In the genomic region with DNA sequence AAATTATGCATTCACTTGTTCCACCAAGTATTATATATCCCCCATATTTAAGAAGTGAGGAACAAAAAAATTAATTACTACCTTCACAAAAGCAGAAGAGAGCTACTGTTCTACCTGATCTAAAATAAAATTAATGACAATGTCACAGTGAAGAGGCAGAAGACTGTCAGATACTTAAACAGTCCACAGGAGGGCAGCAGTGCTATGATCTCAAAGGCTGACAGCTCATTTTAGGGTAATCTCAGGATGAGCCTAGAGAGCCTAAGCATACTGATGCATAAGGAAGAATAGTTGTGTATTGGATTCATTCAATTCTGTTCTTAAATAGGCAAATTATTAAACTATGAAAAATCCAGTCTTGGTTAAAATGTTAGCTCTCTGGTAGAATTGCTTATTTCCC, we compare ENCODE assay signal across 7 mouse cellular contexts. TPM values are rescaled to one million over a fixed set of nuclear protein-coding genes. Genes with fewer than 3 reads are reported as not detected.
DNase-seq lines count a peak whose midpoint lies in the region; ATAC-seq and TF ChIP-seq lines count a peak whose summit lies in the region.

No protein-coding gene starts in this region.

- no peaks in the 10 kb centered on the region for H3K4me1 ChIP-seq in hindbrain, embryonic 12.5 days
- no peaks in the 10 kb centered on the region for H3K4me1 ChIP-seq in liver, postnatal 0 days (ENCODE audit: insufficient read depth)

- intact Hi-C loops in left cerebral cortex, adult 2 months (cut with DNase I): no loop called here
- intact Hi-C loops in left cerebral cortex, postnatal 36 days (cut with DNase I): no loop called here

- H3K4me2 ChIP-seq in hindbrain, embryonic 12.5 days (replicated peaks): no peak overlapping the region
- H3K4me2 ChIP-seq in liver, postnatal 0 days (ENCODE audit: low read depth, low read length): no peak overlapping the region

- no peak overlapping the region for H3K4me3 ChIP-seq in left cerebral cortex, adult 2 months
- H3K4me3 ChIP-seq in hindbrain, embryonic 12.5 days: no peak overlapping the region
- H3K4me3 ChIP-seq in liver, postnatal 0 days (ENCODE audit: low read depth, low read length): no peak overlapping the region

- H3K36me3 ChIP-seq in hindbrain, embryonic 12.5 days: no peaks in the 10 kb centered on the region
- no peaks in the 10 kb centered on the region for H3K36me3 ChIP-seq in liver, postnatal 0 days (replicated peaks; ENCODE audit: insufficient read depth, low read length)
- H3K36me3 ChIP-seq in splenic B cell, adult 2 months (ENCODE audit: control insufficient read depth, insufficient read depth, low read length, poor library complexity, severe bottlenecking): 0 out of 2 replicates have a peak, but pooled peaks cover 1% of the 10 kb centered on the region

- no peak overlapping the region for H3K9ac ChIP-seq in hindbrain, embryonic 12.5 days
- H3K9ac ChIP-seq in liver, postnatal 0 days (replicated peaks): no peak overlapping the region

- DNase-seq in left cerebral cortex, adult 2 months (ENCODE audit: extremely low spot score in 1 of 2, low spot score in 2 of 2): no peak
- DNase-seq in left cerebral cortex, postnatal 36 days (ENCODE audit: low spot score in 2 of 2): no peak
- DNase-seq in MN1 (ENCODE audit: low spot score): peak; percentile 52
- peak; percentile 42 for DNase-seq in cerebellum, adult 9-11 months
- DNase-seq in liver, postnatal 0 days: peak; percentile 36
- peak; percentile 78 for DNase-seq in splenic B cell, adult 2 months (ENCODE audit: low read depth, low spot score)

- peak; percentile 74 for ATAC-seq in hindbrain, embryonic 12.5 days (ENCODE audit: low FRiP score)
- peak; percentile 71 for ATAC-seq in liver, postnatal 0 days

- TF ChIP-seq CTCF in left cerebral cortex, adult 2 months (IDR thresholded peaks at IDR 0.05): peak; percentile 79
- TF ChIP-seq CTCF in liver, postnatal 0 days (IDR thresholded peaks at IDR 0.05; ENCODE audit: low read depth): peak; percentile 80

- H3K27ac ChIP-seq in left cerebral cortex, adult 2 months: no peak overlapping the region
- H3K27ac ChIP-seq in hindbrain, embryonic 12.5 days: no peak overlapping the region
- no peak overlapping the region for H3K27ac ChIP-seq in liver, postnatal 0 days (ENCODE audit: low read depth)

- no peaks in the 10 kb centered on the region for H3K9me3 ChIP-seq in hindbrain, embryonic 12.5 days (replicated peaks)
- H3K9me3 ChIP-seq in liver, postnatal 0 days (ENCODE audit: low read length): no peaks in the 10 kb centered on the region

- no peak for TF ChIP-seq EP300 in liver, postnatal 0 days (IDR thresholded peaks at IDR 0.05; ENCODE audit: low read depth)

- H3K27me3 ChIP-seq in hindbrain, embryonic 12.5 days: no peaks in the 10 kb centered on the region
- no peaks in the 10 kb centered on the region for H3K27me3 ChIP-seq in liver, postnatal 0 days (ENCODE audit: insufficient read depth, low read length)
- no peaks in the 10 kb centered on the region for H3K27me3 ChIP-seq in splenic B cell, adult 2 months (ENCODE audit: control insufficient read depth, insufficient read depth, low read length, poor library complexity, severe bottlenecking)

RNA-seq across cellular contexts. Expression of a gene that starts 51.6 kb away (rescaled TPM):
- 1 to 10 TPM; 5.4 to 6.2 TPM for total RNA-seq in left cerebral cortex, adult 2 months (2021)
- total RNA-seq in left cerebral cortex, postnatal 36 days (2021): 1 to 10 TPM; 3.5 to 6.0 TPM
- 1.1 and 1.2 TPM in 2 replicates for polyA plus RNA-seq in hindbrain, embryonic 12.5 days (2016; fragmentation: Nextera tagmentation; extraction: Ambion mirVana)
- polyA plus RNA-seq in liver, postnatal 0 days (2015; fragmentation: Nextera tagmentation; extraction: Ambion mirVana): 0.30 and 0.36 TPM in 2 replicates

Comparison
In these comparisons a context has a peak if more than half of its experiments do, and no peak if none do; other contexts are left out.
1. DNase-seq: peak in MN1 (single experiment), cerebellum, adult 9-11 months (single experiment), liver, postnatal 0 days (single experiment) and splenic B cell, adult 2 months (single experiment); none in left cerebral cortex, adult 2 months (0 of 2) and left cerebral cortex, postnatal 36 days (0 of 2).